Mouse (Mus musculus): ENCODE measurements around the gene Wipf3. TPM values are rescaled to one million over a fixed set of nuclear protein-coding genes. Genes with fewer than 3 reads are reported as not detected.

The Wipf3 gene
- total RNA-seq (2023), result not detected in 2 replicates

DNA sequence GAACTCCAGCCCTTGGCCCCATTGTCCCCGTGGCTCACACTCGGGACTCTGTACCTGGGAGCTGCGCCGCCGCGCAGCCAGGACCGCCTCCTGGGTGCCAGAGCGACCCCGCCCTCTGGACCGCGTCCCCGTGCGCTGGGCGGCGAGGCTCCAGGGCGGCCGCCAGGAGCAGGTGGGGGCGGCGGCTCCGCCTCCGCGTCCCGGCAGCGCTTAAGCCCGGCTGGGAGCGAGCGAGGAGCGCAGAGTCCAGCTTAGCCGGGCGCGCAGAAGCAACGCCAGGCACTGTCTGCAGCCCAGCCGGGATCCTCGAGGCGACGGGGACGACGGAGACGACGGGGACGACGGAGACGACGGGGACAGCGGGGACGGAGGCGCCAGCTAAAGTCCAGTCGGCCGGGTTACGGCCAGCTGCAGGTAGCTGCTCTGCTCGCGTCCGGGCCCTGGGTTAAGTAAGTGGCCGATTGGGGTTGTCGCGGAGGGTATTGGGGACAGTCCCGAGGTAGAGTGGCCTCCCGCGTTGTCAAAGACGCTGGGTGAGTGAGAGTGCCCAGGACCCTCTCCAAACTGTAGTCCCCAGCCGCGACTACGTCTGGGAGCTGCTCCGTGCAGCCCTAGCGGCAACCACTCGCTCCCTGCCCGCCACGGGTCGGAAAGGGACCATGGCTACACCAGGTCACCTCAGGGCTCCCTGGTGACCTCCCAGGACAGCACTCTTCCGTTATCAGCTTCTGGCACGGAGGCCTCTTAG, at the start of gene Wipf3:
Wipf3 (plus strand) TSS at position 157 of the 748 bp plus-strand sequence.

Other genes starting within 250 kb of the Wipf3 start
- gene Prr15, start 103.8 kb upstream of the Wipf3 start, total RNA-seq (2023), result 0.51 TPM in 1 of 2 replicates, not detected in the other
- gene Scrn1, start 136.9 kb downstream of the Wipf3 start, total RNA-seq (2023), result not detected in 2 replicates
- gene Plekha8, start 165.5 kb downstream of the Wipf3 start, total RNA-seq (2023), result 4.0 and 4.9 TPM in 2 replicates
- gene Fkbp14, start 167.7 kb downstream of the Wipf3 start, total RNA-seq (2023), result 0.35 and 0.68 TPM in 2 replicates